Mouse (Mus musculus): Measurements from ENCODE around the gene Zbtb2. TPM values are rescaled to one million over a fixed set of nuclear protein-coding genes. Genes with fewer than 3 reads are reported as not detected.

Gene Zbtb2
- polyA plus RNA-seq, 1 experiment = 7.9 TPM

DNA sequence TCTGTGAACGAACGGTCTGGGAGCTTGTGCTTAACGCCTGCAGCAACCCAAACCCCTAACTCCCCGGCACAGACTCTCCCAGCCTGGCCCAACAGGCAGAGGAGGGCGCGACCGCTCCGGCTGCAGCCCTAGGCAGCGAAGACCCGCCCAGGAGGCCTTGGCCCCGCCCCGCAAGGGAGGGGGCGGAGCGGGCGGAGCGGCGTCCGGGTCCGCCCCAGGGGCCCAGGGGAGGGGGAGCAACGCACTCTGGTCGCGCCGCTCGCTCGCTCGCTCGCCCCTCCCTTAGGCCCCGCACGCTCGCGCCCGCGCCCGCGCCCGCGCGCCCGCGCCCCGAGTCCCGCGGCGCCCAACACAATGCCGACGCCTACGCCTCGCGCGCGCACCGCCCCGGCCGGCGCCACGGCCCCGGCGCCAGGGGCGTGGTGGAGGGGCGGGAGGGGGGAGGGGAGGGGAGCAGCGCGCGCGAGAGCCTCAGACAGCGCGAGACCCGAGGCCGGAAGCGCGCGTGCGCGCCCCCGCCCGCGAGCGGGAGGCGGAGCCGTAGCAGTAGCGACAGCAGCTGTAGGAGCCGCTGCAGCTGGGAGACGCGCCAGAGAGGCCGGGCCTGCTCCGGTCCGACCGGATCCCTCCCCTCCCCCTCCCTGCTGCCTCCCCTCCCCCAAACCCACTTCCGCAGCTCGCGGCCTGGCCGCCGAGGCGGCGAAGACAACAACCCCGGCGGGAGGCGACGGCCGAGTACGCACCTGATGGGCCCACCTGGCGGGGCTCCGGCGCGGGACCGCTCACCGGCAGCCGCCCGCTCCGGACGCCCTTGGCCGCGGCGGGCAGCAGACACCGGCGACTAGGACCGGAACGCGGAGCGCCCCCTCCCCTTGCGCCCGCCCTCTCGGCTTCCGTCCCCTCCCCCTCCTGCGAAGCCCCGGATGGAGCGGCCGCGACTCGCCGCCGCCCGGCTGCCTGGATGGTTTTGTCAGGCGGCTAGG is 1.0 kb downstream of the Zbtb2 start:
- no peak for DNase-seq (ENCODE audit: low read depth)

- DNase-seq (ENCODE audit: low read depth) = no peak
These were observed 3.7 kb downstream of the Zbtb2 start for GRCm38 (mm10) chr10:4384244-4384643.

GRCm38 (mm10) chr10:4380748-4381147 is 7.2 kb downstream of the Zbtb2 start:
- no peak for DNase-seq (ENCODE audit: low read depth)

- DNase-seq (ENCODE audit: low read depth) = no peak
These were observed 11.0 kb downstream of the Zbtb2 start for GRCm38 (mm10) chr10:4376931-4377330.

GRCm38 (mm10) chr10:4376461-4376860 is 11.4 kb downstream of the Zbtb2 start:
- DNase-seq (ENCODE audit: low read depth) = no peak

DNA sequence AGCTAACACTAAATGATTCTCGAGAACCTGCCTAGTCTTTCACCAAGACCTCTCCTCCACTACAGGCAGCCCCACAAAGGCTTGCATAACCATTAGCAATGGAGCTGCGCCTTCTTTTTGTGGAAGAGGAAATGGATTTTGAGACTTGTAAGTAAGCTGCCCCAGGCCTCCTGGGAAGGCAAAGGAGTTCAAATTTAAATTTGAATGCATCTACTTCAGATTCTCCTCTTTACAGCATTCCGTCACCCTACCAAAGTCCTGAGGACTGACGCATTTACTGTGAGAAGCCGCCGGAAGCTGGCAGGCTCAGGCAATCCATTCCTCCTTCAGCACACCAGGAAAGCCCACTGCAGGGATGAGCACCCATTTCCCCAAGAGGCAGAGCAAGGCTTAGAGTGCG is 12.6 kb downstream of the Zbtb2 start:
- DNase-seq (ENCODE audit: low read depth) = no peak

DNA sequence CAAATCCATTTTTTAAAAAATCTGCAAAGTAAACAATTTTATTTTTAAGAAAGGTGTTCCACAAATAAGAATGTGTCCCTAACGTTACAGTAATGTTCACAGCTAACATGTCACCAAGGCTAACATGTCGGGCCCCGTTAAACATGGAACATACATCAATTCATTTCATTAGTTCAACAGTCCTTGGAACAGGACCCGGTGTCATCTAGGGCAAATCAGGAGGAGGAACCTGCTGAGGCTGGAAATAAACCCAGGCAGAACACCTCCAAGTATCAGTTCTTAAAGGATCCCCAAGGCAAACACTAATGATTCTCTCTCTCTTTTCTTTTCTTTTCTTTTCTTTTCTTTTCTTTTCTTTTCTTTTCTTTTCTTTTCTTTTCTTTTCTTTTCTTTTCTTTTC is 13.2 kb downstream of the Zbtb2 start:
- DNase-seq (ENCODE audit: low read depth) = no peak

GRCm38 (mm10) chr10:4374239-4374638 is 13.7 kb downstream of the Zbtb2 start:
- DNase-seq (ENCODE audit: low read depth) = no peak

DNA sequence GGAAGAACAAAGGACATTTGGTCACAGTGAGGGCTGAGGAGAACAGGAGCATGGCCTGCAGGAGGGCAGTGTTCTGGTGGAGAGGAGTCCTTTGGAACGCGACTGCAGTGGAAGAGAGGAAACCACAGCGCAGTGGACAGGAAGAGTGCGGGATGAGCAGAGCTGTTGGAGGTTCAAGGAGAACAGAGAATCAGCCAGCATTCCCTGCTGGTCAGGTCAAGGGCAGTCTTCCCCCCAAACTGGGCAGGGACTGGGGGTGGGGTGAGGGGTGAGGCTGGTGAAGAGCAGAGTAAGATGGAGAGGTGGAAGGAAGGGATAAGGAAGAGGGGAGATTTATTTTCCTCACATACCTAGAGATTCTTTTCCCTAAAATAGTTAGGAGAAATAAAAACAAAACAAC is 14.3 kb downstream of the Zbtb2 start:
- DNase-seq (ENCODE audit: low read depth) = no peak

GRCm38 (mm10) chr10:4372011-4372410 is 15.9 kb downstream of the Zbtb2 start:
- no peak for DNase-seq (ENCODE audit: low read depth)

DNA sequence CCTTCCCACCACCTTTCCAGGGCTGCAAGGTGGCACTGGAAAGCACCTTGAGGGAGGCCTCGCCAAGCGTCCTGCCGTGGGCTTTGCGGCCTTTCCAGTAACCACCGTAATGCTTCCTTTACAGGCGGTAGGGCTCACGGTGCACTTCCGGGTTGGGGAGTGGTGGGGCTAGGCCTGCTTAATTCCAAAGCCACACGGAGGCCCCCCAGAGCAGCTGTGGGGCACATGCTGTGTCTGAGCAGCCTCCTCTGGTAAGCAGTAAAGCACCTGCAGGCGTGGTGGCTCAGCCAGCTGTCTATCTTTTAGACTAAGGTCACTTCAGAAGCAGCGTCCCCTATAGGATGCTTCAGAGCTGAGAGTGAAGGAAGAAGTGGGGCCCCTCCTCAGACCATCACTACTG is 17.8 kb downstream of the Zbtb2 start:
- DNase-seq (ENCODE audit: low read depth) = no peak

GRCm38 (mm10) chr10:4364618-4365017 is 23.3 kb downstream of the Zbtb2 start:
- no peak for DNase-seq (ENCODE audit: low read depth)

- no peak for DNase-seq (ENCODE audit: low read depth)
These were observed 30.5 kb downstream of the Zbtb2 start for GRCm38 (mm10) chr10:4357435-4357834.

GRCm38 (mm10) chr10:4356640-4357039 is 31.3 kb downstream of the Zbtb2 start:
- no peak for DNase-seq (ENCODE audit: low read depth)

DNA sequence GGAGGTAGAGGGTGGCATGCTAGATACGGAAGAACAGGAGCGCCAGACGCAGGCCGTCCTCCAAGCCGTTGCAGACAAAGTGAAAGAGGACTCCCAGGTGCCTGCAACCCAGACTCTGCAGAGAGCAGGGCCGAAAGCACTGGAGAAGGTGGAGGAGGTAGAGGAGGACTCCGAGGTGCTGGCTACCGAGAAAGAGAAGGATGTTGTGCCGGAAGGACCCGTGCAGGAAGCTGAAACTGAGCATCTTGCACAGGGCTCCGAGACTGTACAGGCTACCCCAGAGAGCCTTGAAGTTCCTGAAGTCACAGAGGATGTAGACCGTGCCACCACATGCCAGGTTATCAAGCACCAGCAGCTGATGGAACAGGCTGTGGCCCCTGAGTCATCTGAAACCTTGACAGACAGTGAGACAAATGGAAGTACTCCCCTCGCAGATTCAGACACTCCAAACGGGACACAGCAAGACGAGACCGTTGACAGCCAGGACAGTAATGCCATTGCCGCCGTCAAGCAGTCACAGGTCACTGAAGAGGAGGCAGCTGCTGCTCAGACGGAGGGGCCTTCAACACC is 31.9 kb downstream of the Zbtb2 start:
- DNase-seq (ENCODE audit: low read depth) = no peak

DNA sequence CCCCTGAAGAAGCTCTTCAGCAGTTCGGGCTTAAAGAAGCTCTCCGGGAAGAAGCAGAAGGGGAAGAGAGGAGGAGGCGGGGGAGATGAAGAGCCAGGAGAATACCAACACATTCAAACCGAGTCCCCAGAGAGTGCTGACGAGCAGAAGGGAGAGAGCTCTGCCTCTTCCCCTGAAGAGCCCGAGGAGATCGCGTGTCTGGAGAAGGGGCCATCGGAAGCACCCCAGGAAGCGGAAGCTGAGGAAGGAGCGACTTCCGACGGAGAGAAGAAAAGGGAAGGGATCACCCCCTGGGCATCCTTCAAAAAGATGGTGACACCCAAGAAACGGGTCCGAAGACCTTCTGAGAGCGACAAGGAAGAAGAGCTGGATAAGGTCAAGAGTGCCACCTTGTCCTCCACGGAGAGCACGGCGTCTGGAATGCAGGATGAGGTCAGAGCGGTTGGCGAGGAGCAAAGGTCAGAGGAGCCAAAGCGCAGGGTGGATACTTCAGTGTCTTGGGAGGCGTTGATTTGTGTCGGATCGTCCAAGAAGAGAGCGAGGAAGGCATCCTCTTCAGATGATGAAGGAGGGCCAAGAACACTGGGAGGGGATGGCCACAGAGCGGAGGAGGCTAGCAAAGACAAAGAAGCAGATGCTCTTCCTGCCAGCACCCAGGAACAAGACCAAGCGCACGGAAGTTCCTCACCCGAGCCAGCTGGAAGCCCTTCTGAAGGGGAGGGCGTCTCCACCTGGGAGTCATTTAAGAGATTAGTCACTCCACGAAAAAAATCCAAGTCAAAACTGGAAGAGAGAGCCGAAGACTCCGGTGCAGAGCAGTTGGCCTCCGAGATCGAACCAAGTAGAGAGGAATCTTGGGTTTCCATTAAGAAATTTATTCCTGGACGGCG is 33.3 kb downstream of the Zbtb2 start:
- DNase-seq (ENCODE audit: low read depth) = no peak

DNA sequence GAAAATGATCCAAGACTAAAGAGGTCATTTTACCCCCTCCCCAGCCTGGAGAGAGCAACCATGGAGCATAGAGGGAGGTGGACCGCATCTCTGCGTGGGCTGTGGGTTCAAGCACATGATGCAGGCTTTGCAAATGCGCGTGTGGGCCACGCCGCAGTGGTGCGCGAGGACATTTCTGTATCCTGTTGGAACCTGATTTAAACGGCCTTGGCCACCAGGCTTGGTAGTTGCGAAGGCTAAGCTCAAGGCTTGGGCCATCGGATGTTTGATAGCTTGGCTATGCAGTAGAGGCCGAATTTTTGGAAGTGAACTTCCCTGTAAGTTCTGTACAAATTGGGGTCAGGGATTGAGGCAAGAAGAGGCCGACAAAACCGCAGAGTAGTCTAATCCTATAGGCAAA is 40.3 kb downstream of the Zbtb2 start:
- no peak for DNase-seq (ENCODE audit: low read depth)

- DNase-seq (ENCODE audit: low read depth) = no peak
These were observed 40.8 kb downstream of the Zbtb2 start for GRCm38 (mm10) chr10:4347136-4347492.

DNA sequence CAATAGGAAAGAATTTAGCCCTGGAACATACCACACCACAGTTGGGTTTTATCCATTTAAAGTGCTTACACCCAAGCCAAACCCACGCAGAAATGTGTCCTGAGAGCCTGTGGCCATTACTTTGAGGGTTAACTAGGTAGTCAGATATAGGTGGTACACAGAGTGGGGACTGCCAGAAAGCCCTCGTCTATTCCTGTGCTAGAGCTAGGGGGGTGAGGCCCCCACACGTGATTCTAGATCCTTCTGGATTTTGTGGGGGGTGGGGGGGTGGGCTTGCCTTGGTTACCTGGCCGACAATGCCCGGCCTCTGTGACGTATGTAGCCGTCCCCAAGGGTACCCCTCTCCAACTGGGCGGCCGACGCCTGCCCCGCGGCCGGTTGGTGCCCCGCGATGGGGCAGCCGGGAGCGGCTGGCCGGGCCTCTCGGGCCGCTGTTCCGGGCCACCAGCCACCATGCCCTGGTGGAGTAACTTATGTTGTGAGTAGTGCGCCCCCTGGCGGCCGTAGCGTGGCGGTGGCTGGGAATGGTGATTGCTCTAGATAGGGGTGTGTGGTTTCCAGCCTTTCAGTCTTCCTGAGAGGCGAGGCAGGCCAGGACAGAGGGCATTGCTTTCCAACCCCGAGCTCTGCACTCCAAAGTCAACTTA is 41.3 kb downstream of the Zbtb2 start:
- no peak for DNase-seq (ENCODE audit: low read depth)

- no peak for DNase-seq (ENCODE audit: low read depth)
These were observed 46.5 kb downstream of the Zbtb2 start for GRCm38 (mm10) chr10:4341430-4341829.

DNA sequence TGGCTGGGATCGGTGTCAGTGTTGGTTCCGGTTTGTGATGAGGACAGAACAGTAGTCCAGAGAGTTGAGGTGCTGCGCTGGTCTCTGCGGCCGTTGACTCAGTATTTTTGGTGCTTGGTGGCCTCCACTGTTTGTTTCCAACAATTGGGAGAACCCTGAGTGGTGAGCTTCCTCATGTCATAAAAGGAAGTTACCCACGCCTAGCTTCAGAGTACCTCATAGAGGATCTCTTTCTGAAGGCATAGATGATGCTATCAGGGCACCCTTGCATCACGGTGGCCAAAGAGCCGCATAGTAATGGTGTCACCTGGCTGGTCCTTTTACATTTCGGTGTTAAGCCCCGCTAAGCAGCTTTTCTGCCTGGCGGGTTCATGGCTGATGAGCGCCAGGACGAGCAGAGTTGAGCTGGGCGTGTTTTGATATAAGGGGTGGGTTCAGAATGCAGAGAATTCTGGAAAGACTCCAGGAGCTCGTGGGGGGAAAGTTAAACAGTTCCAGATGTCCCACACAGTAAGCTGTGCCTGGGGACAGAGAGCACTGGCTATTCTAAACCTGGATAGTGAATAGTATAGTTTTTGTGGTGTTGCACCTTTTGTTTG is 48.9 kb downstream of the Zbtb2 start:
- no peak for DNase-seq (ENCODE audit: low read depth)

All from gonadal fat pad, adult 2 months (tissue).